Mouse (Mus musculus) G1E (cell line): ENCODE results near the gene Trpm8. TPM values are rescaled to one million over a fixed set of nuclear protein-coding genes. Genes with fewer than 3 reads are reported as not detected.
A peak's percentile ranks its signal among the peaks of the same experiment; 100 is the strongest.

ENCODE experiments used
- ATAC-seq: 2 replicates; pipeline ENCODE4 v1.8.0; 2016; ENCODE audit warnings: mild to moderate bottlenecking; ENCODE audit not compliant: insufficient number of reproducible peaks, poor library complexity, low FRiP score, severe bottlenecking; ENCODE audit errors: extremely low read depth
- DNase-seq: peaks from one replicate; pipeline ENCODE4 v3.0.0; 2012; ENCODE audit warnings: low spot score
- H3K27me3 ChIP-seq: 2 replicates; pipeline ENCODE4 v1.6.1; 2012; ENCODE audit warnings: mild to moderate bottlenecking, low read length, inconsistent platforms; ENCODE audit not compliant: insufficient read depth
- H3K36me3 ChIP-seq: replicated peaks from 2 replicates; pipeline ENCODE3; 2012; ENCODE audit warnings: mild to moderate bottlenecking, inconsistent platforms
- H3K4me1 ChIP-seq: 2 replicates; pipeline ENCODE4 v1.6.1; 2012; ENCODE audit warnings: low read depth, low read length, inconsistent platforms, mixed read lengths; ENCODE audit not compliant: insufficient read depth
- H3K4me3 ChIP-seq: 2 replicates; pipeline ENCODE4 v1.5.1; 2012; ENCODE audit warnings: low read depth, mild to moderate bottlenecking, inconsistent platforms, low read length, moderate library complexity, mixed read lengths
- H3K9me3 ChIP-seq: replicated peaks from 2 replicates; pipeline ENCODE4 v1.6.1; 2012; ENCODE audit warnings: inconsistent platforms
- CTCF ChIP-seq: IDR thresholded peaks from 2 replicates; pipeline ENCODE4 v1.5.1; 2012; ENCODE audit warnings: low read depth, low read length, inconsistent platforms, mixed read lengths
- GATA1 ChIP-seq: IDR thresholded peaks from 2 replicates; pipeline ENCODE4 v1.6.1; 2012; ENCODE audit warnings: borderline replicate concordance, low read length, inconsistent platforms, mixed read lengths
- GATA2 ChIP-seq: IDR thresholded peaks from 2 replicates; pipeline ENCODE4 v1.6.1; 2012; ENCODE audit warnings: low read depth, low read length, inconsistent platforms, borderline replicate concordance
- POLR2AphosphoS5 ChIP-seq: IDR thresholded peaks from 2 replicates; pipeline ENCODE4 v1.6.1; 2012; ENCODE audit warnings: low read depth, low read length, inconsistent platforms; ENCODE audit not compliant: insufficient replicate concordance
- TAL1 ChIP-seq: conservative IDR thresholded peaks from 2 replicates; pipeline ENCODE4 v1.6.1; 2012; ENCODE audit warnings: low read depth, low read length, inconsistent platforms, mixed read lengths
- polyA plus RNA-seq: library from polyadenylated mRNA; stranded (reverse); fragments of >175 nt; gene quantifications from 2 replicates; pipeline ENCODE4 v1.2.3, GENCODE M21; 2012
- total RNA-seq, 2 experiments: library from RNA; stranded (forward) in 1 of 2; stranded (reverse) in 1 of 2; fragments of 200-1000 nt in 1 of 2; fragments of >200 nt in 1 of 2; fragmentation: Nextera tagmentation in 1 of 2; gene quantifications; 2 replicates each; pipeline ENCODE4 v1.2.3; 2014 to 2017

Gene Trpm8
- total RNA-seq (2014; fragmentation: Nextera tagmentation) = not detected in 2 replicates
- total RNA-seq (2017) = under 0.01 TPM in 1 of 2 replicates, not detected in the other
- not detected in 2 replicates for polyA plus RNA-seq

DNA sequence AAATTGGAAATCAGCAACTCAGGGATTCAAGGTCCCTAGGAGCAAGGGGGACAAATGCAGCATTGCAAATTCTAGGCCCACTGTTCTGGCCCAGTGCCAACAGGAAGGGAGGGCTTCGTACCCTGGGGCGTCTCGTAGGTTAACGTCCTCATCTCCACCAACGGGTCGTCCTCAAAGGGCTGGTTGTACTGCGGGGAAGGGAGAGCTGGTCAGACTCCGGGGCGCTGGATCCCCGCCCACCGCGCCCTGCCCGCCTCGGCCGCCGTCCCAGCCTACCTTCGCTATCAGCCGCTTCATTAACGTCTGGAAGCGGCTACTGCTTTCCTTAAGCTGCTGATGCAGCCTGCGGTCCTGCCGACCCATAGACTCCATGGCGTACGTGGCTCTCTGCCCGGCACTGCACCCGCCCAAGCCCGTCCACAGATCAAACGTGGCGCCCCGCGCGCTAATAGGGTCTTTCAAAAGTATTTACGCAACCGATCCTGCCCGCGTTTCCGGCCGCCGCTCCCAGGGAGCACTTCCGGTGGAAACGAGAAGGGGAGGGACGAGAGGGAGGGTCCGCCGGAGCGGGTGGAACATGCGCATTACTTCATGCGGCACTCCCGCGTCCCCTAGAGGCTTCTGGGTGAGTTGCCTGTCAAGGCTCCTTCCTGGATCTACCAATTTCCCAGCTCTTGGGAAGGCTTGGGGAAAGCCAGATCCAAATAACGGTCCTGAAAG lies at the start of gene Trpm8, which contains the start of gene Hjurp:
Trpm8 (plus strand) TSS at position 564 of the 720 bp plus-strand sequence.
Hjurp (minus strand) TSS at position 536 of the 720 bp plus-strand sequence.
- TF ChIP-seq CTCF = peak; percentile 99
- 0 out of 2 replicates have a peak, but pooled peaks have one; percentile 26 for TF ChIP-seq POLR2AphosphoS5
- TF ChIP-seq TAL1 = no peak
- TF ChIP-seq GATA1 = no peak
- DNase-seq (peak; percentile 99), ATAC-seq (peak; percentile 91)
- H3K4me1 ChIP-seq = peaks cover 52% of the 10 kb centered on the region
- no peaks in the 10 kb centered on the region for H3K9me3 ChIP-seq
- H3K4me3 ChIP-seq = peak within 1 kb of the TSS; percentile 72
- H3K36me3 ChIP-seq = peaks cover 41% of the 10 kb centered on the region
- peaks cover 7% of the 10 kb centered on the region; the same call in 1 of the 2 replicates for H3K27me3 ChIP-seq

DNA sequence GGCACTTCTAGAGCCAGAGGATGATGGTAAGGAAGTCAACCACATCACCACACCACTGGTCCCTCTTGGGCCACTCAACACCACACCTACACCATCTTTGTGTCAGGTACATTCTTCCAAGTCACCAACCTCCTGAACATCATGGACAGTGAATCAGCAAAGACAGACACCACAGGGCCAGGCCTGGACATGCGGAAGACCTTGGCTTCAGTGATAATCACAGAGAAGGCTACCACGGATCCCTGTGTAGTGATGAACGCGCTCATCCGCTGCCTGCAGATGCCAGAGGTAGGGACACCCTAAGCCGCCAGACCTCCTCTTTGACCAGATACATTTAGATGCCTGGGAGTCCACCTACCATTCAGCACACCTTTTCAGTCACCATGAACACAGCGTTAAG lies 49.3 kb upstream of the Trpm8 start:
- Histone ChIP-seq H3K9me3 (no peaks in the 10 kb centered on the region), H3K4me1 (no peaks in the 10 kb centered on the region), H3K36me3 (no peaks in the 10 kb centered on the region), H3K27me3 (no peaks in the 10 kb centered on the region), H3K4me3 (no peak overlapping the region)
- no peak for DNase-seq
- no peak for ATAC-seq
- no peak for TF ChIP-seq TAL1
- peak; percentile 2; the same call in 1 of the 2 replicates for TF ChIP-seq CTCF
- no peak for TF ChIP-seq GATA1
- TF ChIP-seq POLR2AphosphoS5 = no peak; the same call in 1 of the 2 replicates
- TF ChIP-seq GATA2 = no peak

DNA sequence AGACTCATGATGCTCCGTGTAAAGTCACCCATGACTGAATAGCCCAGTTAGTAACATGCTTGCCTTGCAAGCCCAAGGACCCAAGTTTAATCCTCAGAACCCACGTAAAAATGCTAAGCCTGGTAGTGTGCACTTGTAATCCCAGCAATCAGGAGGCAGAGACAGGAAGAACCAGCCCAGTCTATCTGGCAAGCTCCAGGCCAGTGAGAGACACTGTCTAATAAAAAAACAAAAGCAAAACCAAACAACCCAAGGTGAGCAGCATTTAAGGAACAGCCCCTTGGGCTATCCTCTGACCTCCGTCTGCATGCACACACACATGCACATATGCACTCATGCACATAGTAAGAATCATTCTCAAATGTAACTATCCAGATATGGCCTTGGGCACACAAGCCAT lies 47.9 kb upstream of the Trpm8 start:
- TF ChIP-seq CTCF (no peak), TAL1 (no peak)
- DNase-seq (no peak), ATAC-seq (no peak)
- Histone ChIP-seq H3K27me3 (no peaks in the 10 kb centered on the region), H3K4me1 (no peaks in the 10 kb centered on the region), H3K4me3 (no peak overlapping the region), H3K9me3 (no peaks in the 10 kb centered on the region), H3K36me3 (no peaks in the 10 kb centered on the region)

DNA sequence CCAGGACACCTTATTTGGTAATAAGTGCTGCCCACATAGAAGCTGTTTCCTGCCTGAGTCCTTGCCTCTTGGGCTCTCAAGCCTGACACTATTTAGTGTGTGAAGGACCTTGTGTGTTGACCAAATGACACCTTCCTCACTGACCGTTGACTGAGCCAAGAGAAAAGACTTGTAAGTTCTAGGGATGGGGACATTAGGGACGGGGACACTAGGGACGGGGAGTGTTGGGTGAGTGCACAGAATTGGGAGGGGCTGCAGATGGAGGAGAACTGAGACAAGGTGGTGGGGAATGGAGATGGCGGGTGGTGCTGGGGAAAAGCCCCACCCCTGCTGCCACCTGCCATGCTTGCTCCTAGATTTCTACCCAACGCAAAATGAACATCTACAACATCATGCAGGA lies 47.5 kb upstream of the Trpm8 start:
- ATAC-seq (no peak), DNase-seq (no peak)
- H3K4me1 ChIP-seq = no peaks in the 10 kb centered on the region
- peaks cover 4% of the 10 kb centered on the region; the same call in 1 of the 2 replicates for H3K27me3 ChIP-seq
- no peak overlapping the region for H3K4me3 ChIP-seq
- H3K9me3 ChIP-seq = no peaks in the 10 kb centered on the region
- 0 out of 2 replicates have a peak, but pooled peaks have one; percentile 29 for TF ChIP-seq POLR2AphosphoS5
- no peak for TF ChIP-seq CTCF
- no peaks in the 10 kb centered on the region for H3K36me3 ChIP-seq

DNA sequence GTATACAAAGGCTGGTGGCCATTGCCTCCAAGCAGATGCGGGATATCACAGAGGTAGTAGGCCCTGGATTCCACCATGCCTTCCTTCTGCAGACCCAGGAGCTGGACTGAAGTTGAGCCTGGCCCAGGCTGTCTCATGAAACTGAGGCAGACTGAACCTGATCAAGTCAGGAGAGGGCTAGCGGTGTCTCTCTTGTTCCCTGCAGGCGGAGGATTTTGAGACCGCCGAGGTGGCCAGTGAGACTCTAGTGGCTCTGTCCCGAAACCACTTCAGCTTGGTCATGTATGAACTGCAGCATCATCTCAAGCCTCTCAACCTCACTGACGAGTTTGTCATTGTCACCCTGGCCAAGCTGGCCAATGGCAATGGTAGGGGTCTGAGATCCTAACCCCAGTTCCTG lies 47.0 kb upstream of the Trpm8 start:
- no peaks in the 10 kb centered on the region for H3K9me3 ChIP-seq
- DNase-seq (no peak), ATAC-seq (no peak)
- H3K27me3 ChIP-seq = peaks cover 6% of the 10 kb centered on the region; the same call in 1 of the 2 replicates
- no peaks in the 10 kb centered on the region for H3K4me1 ChIP-seq
- H3K4me3 ChIP-seq = no peak overlapping the region
- no peak for TF ChIP-seq CTCF
- 0 out of 2 replicates have a peak, but pooled peaks have one; percentile 24 for TF ChIP-seq POLR2AphosphoS5
- H3K36me3 ChIP-seq = no peaks in the 10 kb centered on the region

DNA sequence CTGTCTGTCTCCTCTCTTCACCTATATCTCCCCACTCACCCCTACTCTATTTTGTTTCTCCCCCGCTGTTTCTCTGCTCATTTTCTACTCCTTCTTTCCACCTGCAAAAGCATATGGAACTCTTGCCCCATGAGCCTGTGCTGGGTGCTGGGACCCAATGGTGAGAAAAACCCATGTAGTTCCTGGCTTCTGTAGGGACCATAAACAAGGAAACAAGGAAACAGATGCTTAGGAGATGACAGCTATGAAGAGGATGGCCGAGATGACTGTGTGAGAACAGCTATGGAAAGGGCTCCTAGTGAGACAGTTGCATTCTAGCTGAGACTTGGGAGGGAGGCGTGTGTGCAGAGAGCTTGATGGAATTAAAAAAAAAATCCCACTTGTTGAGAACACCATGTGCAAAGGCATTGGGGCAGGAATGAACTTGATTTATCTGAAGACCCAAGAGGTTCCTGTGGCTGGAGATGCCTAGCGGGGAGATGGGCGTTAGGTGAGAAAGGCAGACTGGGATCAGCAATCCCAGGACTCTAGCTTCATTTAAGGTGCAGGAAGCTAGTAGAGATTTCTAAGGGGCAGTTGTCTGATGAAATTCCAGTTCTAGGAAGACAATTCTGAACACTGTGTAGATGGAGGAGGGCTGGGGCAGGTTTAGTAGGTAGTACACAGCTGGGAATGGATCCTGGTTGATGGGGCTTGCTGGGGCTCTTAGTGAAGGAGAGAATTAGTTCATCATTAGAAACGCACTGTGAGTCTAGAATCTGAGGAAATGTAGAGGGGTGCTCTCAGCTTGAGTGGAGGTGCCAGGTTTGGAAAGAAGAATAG lies 46.3 kb upstream of the Trpm8 start:
- H3K36me3 ChIP-seq = no peaks in the 10 kb centered on the region
- TF ChIP-seq POLR2AphosphoS5 (no peak), CTCF (no peak), GATA2 (no peak), TAL1 (no peak), GATA1 (no peak)
- DNase-seq (no peak), ATAC-seq (no peak)
- H3K27me3 ChIP-seq = peaks cover 6% of the 10 kb centered on the region; the same call in 1 of the 2 replicates
- no peak overlapping the region for H3K4me3 ChIP-seq
- no peaks in the 10 kb centered on the region for H3K4me1 ChIP-seq
- no peaks in the 10 kb centered on the region for H3K9me3 ChIP-seq
